Mouse (Mus musculus): Measurements from ENCODE around the gene Ltn1.

Gene Ltn1

DNA sequence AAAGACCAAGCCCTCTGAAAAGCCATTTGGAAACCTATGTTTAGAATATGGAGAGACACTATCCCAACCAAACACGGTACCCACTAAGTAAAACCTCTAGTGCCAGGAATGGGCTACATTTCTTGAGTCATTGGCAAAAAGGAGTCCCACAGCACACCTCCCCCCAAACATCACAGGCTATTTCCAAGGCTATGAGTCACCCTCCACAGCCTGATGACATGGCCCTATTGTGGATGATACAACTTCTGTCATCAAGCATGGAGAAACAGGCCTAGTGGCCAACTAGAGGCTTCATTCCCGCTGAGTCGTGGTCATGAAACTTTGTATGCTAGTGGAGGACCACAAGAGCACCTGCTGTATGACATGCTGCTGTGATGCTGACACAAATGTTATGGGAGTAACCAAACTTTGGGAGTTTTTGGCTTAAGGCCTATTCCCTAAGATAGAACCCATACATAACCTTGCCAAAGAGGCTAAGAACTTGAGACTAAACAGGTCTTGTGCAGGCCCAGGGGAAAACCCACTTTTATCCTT lies 44.9 kb downstream of the Ltn1 start:
- no peak for DNase-seq (ENCODE audit: low spot score)

DNA sequence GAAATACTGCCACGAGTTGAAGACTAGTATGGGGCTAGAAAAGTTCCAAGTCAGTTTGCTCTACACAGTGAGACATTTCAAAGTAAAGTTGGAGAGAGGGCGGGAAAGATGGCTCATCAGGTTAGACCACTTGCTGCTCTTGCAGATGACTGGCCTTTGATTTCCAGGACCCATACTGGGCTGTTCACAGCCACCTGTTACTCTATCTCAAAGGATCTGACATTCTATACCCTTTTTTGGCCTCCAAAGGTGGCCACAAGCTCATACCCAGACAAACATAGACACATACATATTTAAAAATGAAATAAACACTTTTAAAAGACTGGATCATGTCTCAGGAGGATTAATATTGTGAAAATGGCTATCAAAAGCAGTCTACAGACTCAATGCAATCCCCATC lies 48.0 kb downstream of the Ltn1 start:
- DNase-seq (ENCODE audit: low spot score): no peak

GRCm38 (mm10) chr16:87382996-87383395 lies 49.4 kb downstream of the Ltn1 start:
- no peak for DNase-seq (ENCODE audit: low spot score)

DNA sequence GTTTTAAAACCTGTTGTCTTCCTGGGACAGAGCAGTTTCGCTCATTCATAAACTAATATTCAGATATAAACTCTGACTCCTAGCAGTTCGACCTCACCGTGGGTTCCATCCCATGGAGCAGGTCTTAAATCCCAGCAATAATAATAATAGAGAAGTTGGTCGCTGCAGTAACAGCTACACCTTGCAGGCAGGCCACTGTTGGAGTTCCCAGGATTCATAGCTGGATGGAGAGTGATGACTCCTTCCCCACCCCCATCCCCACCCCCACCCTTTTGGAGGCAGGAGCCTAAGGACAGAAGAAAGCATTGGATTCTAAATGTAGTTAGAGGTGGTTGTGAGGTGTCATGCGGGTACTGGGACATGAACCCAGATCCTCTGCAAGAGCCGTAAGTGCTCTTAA lies 66.0 kb downstream of the Ltn1 start:
- DNase-seq (ENCODE audit: low spot score): no peak

DNA sequence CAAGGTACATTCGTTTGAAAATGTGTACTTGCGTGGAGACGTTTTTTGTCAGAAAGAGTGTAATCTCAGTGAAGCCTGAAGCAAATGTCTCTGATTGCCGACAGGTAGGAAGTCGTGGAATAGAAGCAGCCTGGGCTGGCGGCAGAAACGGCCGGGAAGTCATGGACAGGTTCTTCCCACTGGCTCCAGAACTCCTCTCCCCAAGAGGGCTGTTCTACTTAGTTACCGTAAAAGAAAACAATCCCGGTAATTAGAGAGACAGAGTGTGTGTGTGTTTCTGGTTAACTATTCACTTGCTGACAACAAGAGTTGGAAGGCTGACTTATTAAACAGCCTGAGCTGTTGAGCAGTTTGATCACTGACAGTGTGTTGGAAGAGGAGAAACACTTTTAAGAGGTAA lies 66.4 kb downstream of the Ltn1 start:
- no peak for DNase-seq (ENCODE audit: low spot score)

- DNase-seq (ENCODE audit: low spot score): peak; percentile 18
These were observed 68.2 kb downstream of the Ltn1 start for GRCm38 (mm10) chr16:87364231-87364630.

- DNase-seq (ENCODE audit: low spot score): no peak
These were observed 72.3 kb downstream of the Ltn1 start for GRCm38 (mm10) chr16:87360096-87360495.

DNA sequence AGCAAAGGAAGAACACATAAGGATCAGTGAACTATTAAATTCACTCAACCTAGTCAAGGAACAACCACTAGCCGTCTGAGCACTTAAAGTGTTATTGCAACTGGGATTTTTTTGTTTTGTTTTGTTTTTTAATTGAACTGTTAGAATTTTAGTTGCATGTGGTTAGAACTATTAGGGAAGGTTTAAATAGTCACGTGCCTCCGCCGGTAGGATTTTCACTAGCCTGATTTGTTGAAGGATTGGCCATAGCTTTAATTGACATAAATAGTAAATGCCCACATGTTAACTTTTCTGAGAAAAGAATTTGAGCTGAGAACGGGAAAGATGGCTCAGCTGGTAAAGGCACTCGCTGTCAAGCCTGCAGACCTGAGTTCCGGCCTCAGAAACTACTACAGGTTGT lies 77.7 kb downstream of the Ltn1 start:
- no peak for DNase-seq (ENCODE audit: low spot score)

- DNase-seq (ENCODE audit: low spot score): peak; percentile 94
These were observed 78.3 kb downstream of the Ltn1 start, which contains the start of gene N6amt1 for GRCm38 (mm10) chr16:87354075-87354583. Gene N6amt1 (plus strand): TSS chr16:87354185.

GRCm38 (mm10) chr16:87353605-87354004 lies 78.8 kb downstream of the Ltn1 start:
- DNase-seq (ENCODE audit: low spot score): no peak

- no peak for DNase-seq (ENCODE audit: low spot score)
These were observed 80.9 kb downstream of the Ltn1 start for GRCm38 (mm10) chr16:87351386-87352105.

DNA sequence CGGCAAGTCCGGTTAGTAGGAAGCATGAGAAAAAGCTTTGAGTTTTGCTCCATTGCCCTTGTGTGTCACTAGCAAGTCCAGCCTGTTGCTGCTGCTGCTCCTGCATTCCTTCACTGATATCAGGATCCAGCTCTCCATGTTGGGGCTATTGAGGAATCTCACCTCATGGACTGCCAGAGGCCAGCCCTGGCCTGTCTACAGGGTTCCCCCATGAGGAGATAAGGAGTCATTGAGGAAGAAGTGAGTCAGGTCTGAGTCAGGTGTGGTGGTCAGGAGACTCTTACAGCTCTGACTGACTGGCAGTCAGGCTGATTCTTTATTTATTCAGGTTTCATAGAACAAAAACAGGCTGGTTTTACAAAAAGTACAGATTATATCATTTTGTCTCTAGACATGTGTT lies 84.3 kb downstream of the Ltn1 start:
- no peak for DNase-seq (ENCODE audit: low spot score)

DNA sequence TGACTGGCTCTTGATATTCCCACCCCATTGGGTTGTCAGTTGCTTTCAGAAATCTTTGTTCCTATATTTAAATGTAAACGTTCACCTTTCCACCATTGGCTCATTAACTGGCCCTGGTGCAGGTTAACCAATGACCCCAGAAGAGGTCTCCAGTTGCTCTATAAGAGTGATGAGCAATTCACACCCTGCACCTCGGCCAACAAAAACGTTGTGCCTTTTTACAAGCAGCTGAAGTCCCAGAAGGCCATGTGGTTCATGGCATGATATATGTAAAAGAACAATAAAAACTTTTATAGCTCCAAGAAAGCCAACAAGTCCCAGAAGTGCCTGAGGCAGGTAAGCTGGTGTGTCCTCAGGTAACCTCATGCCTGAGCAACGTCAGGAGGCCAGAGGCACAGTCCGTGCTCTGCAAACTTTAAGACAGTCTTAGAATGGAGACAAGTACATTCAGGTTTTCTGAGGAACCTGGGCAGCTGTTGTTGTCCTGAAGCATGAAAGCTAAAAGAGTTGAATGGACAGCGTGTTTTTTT lies 91.3 kb downstream of the Ltn1 start:
- DNase-seq (ENCODE audit: low spot score): no peak

DNA sequence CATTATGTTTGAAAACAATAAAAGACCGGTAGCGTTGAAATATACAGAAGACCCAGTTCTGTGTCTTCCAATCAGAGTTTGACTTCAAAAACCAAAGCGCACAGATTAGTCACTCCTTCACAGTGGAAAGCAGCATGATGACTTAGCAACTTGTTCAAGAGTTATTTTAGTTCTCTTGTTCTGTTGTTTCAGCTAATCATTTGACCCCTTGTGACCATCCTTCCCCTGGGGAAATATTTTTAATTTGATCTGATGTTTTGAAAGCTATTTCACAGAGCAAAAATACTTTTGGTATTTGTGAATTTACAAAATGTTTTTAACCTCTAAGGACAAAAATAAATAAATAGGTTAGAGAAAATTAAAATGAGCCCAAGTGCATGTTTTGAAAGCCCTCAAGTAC lies 97.7 kb downstream of the Ltn1 start:
- DNase-seq (ENCODE audit: low spot score): no peak

DNA sequence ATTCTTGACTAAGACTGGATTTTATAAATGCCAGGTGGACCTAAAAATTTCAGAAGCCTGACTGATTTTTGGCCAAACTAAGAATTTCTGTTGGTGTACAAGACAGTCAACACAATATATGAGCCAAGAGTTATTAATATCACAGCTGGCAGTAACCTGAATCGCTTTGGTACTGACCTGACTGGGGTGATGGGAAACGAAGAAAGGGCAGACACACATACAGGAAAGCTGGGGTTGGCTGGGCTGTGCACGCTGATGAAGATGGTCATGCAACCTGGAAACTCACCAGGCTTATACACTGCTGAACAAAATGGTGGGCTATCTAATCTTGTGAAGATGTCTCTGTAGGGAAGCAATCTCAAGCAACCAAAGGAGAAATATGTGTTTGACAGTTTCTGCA lies 102.4 kb downstream of the Ltn1 start:
- no peak for DNase-seq (ENCODE audit: low spot score)

All from lung, postnatal 25 days (tissue).